Mouse (Mus musculus): Measurements from ENCODE around the gene Fam189a2.

The Fam189a2 gene

GRCm38 (mm10) chr19:24024667-24025066, 6.2 kb downstream of the Fam189a2 start:
- DNase-seq, result no peak

DNA sequence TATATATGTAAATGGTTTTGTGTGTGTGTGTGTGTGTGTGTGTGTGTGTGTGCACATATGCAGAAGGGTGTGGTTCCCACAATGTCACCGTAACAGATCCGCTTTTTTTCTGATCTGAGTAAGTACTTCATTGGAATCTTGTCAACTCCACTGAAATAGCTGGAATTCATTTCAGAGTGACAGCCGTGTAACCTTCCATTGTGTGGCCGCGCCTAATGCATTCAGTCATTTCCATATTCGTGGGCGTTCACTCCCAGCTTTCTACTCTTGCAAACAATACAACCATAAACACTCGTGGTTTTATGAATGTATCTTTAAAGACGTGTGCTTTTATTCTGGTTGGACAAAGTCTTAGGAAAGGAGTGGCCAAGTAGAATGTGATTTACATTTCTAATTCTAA, 6.7 kb downstream of the Fam189a2 start:
- no peak for DNase-seq

DNA sequence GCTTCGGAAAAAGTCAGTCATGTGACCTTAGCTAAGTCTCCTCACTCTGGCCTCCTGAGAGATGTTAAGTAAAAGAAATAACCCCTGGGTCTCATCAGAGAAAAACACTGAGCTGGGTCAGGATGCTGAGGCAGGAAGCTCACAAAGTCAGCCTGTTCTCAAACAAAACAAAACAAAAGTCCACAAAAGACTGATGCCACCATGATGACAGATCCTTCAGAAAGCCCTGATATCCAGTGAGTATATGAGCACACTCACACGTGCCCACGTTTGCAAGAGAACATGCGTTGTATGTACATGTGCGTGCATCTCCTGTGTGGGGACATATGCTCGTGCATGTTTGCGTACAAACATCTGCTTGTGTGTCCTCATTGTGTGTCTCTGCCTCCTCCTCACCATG, 7.5 kb downstream of the Fam189a2 start:
- DNase-seq, result no peak

DNA sequence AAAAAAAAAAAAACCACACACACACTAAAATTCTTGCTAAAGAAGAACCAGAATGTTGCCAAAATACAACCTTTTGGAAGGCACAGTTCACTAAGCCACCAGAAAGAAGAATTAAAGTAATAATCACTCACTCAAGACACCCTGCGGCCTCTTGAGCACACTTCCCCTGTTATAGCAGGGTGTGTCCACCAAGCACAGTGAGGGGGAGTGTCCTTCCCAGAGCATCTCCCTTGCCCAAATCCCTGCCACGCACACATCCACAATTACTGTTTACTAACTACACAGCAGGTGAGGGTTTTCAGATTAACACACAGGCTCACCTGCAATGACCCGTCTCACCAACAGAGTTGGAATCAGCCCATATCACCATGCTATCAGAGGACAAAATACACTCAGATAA, 8.0 kb downstream of the Fam189a2 start:
- DNase-seq, result no peak

DNA sequence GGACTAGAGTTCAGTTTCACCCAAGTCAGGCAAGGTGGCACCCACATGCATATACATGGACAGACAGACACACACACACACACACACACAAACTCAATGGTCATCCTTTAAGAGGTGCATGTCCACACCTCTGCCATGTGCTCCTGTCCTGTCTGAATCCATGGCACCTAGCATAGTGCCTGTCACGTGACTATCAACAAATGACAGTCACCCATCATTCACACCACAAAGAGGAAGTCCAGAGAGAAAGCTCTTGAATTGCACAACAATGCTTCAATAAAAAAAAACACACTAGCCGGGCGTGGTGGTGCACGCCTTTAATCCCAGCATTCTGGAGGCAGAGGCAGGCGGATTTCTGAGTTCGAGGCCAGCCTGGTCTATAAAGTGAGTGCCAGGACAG, 8.5 kb downstream of the Fam189a2 start:
- DNase-seq, result no peak

DNA sequence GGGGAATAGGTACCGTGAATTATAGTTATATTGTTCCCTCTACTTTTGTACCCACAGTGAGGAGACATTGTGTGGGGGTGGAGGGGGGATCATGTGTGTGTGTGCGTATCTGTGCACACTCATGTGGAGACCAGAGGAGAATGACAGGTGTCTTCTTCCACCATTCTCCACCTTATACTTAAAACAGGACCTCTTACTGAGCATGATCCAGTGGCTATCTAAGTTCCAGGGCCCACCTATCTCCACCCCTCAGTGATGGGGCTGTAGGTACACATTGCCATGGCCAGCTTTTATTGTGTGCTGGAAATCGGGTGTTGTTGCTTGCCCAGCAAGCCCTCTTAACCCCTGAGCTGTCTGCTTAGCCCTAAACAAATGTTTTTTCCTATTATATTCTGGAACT, 10.1 kb downstream of the Fam189a2 start:
- no peak for DNase-seq

DNA sequence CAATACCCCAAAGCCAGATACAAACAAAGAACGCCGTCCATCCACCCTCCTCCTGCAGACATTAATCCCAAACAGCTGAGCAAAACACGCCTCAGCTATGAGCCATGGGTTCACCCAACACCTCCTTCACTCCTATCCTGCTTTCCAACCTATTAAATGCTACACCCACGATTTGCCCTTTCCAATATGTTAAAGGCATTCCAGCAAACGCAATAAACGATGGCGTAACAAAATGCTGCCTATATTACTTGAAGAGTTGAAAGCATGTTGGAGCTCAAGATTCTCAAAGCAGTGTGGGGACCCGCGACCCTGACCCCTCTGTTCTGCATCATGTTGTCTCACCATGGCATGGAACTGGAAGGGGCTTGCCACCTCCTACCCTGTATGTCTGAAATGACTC, 11.2 kb downstream of the Fam189a2 start:
- no peak for DNase-seq

DNA sequence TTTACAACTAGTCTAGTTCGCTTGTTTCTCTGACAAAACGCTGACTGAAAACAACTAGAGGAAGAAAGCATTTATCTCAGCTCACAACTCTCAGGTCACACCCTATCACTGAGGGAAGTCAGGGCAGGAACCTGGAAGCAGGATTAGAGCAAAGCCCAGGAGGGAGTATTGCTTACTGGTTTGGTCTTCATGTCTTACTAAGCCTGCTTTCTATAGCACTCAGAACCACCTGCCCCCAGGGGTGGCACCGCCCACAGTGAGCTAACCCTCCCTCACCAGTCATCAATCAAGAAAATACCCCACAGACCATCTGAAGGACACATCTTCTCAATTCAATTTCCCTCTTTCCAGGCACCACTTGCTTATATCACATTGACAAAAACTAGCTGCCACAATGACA, 12.4 kb downstream of the Fam189a2 start:
- no peak for DNase-seq

GRCm38 (mm10) chr19:24017892-24018291, 12.9 kb downstream of the Fam189a2 start:
- no peak for DNase-seq

DNA sequence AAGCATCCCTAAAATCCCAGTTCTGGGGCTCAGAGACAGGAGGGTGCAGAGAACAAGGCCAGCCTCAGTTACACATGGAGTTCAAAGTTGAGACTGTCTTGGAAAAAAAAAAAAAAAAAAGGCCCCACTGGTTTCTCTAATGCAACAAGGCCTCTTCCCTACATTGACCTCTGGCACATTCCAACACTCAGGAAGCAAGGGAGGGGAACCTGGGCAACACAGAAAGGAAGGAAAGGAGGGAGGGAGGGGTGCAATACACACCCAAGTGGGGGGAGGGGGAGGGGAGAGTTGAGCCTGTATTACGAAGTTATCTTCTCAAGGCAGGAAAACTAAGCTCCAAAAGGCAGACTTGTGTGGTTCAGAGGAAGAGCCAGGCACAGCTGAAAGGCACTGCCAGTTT, 13.4 kb downstream of the Fam189a2 start:
- DNase-seq, result no peak

GRCm38 (mm10) chr19:24016706-24017386, 14.0 kb downstream of the Fam189a2 start:
- peak; percentile 55 to 73 for DNase-seq

GRCm38 (mm10) chr19:24013241-24013640, 17.6 kb downstream of the Fam189a2 start:
- no peak for DNase-seq

DNA sequence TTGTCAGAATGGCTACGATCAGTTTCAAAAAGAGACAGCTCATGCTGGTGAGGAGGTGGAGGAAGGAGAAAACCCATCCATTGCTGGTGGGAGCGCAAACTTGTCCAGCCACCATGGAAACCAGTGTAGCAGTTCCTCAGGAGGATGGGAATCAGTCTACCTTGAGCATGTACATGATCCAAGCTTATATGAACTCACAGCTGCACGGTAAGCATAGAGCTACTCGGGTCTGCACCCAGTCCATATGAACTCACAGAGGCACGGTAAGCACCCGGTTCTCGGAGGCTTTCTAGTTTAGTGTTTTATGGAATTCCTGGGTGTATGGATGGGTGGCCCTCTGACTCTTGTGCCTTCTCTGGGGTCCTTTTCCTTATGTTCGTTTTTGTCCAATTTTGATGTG, 18.3 kb downstream of the Fam189a2 start:
- no peak for DNase-seq

DNA sequence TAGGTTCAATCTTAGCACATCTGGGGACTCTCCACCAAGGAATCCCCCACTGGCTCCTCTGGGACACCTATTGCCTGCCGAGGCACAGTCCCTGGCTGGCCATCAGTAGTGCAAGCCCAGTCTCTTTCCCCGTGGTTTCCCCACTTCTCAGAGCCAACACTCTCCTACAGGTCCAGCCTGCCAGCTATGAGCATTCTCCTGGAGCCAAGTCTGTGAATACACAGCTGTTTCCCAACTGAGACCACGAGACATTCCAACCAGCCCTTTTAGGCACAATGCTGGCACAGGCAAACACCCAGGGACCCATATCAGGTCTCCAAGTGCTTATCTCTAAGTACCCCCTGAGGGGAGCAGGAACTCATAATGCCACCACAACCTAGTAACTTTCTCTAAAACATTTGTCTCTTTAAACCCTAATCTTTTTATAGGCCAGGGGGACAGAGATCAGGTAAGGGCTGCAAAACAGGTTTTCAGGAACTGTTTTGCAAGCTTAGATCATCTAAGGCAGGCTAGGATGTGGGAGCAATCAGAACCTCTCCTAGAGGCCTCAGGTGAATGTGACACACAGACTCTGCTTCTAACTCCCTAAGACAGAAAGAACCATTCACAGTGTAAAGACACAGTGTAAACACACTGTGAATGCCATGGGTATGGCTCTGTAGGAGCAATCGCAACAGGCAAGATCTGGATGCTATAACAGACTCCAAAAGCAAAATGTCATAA, 23.0 kb downstream of the Fam189a2 start:
- DNase-seq, result no peak

GRCm38 (mm10) chr19:24007002-24007637, 23.7 kb downstream of the Fam189a2 start:
- peak in 1 of 2 experiments; percentile 25 for DNase-seq

DNA sequence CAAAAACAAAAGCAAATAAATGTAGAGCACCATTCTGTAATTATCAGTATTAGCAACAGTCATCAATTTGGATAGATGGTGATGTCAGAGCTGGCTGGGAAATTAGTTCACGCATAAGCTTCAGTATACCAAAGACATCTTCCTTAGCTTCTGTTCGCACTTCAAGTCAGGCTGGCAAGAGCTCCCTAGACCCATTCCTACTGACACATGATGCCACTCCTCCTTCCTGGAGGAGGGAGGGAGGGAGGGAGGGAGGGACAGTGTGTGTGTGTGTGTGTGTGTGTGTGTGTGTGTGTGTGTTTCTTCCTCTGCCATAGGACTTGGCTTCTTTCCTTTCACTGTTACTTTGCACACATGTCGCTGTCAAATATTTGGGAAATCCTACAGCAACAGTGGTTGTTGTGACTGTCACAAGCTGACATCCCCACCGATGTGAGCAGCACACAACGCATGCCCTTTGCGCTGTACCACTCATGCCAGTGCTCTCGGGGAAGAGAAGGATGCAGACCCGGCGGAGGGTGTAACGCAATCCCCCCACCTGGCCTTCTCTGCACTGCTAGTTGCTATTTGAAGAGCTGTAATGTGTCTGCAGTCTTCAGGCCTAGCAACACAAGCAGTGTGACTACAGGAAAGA, 34.9 kb downstream of the Fam189a2 start:
- no peak for DNase-seq

DNA sequence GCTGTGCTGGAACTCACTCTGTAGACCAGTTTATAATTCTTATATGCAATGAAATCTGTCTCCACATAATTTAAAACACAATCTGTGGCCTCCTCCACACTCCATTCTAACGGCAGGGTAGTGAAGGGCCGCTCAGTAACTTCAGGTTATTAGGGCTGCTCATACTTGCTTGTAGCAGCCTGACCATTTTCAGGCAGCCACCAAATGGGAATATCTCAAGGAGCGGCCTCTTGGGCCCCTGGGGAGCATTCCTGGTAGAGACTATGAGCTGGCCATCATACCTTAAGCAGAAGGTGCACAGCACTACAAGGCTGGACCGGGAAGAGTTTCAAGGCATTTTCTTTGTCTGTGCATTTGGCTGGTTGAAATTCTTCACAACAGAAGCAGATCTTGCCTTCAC, 42.7 kb downstream of the Fam189a2 start:
- DNase-seq, result no peak

DNA sequence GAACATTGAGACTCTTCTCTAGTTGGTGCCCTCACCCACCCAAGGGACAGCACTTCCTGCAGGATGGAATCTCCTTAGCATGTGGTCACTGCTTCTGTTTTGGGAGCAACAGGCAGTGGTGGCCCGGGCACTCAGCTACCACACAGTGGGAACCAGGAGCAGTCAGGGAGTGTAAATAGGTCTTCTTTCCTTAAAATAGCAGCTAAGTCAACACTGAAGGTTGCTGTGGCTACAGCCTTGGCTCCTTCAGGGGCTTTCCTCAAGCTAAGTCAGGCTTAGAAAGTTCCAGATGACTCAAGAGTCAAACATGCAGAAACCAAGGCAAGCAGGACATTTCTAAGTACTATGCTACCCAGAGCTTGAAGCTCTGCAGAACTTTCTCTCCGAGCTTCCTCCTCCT, 43.5 kb downstream of the Fam189a2 start:
- no peak for DNase-seq

- DNase-seq, result no peak
Measured at GRCm38 (mm10) chr19:23984186-23984585, 46.6 kb downstream of the Fam189a2 start.

GRCm38 (mm10) chr19:23980598-23980997, 50.2 kb downstream of the Fam189a2 start:
- DNase-seq, result no peak

DNA sequence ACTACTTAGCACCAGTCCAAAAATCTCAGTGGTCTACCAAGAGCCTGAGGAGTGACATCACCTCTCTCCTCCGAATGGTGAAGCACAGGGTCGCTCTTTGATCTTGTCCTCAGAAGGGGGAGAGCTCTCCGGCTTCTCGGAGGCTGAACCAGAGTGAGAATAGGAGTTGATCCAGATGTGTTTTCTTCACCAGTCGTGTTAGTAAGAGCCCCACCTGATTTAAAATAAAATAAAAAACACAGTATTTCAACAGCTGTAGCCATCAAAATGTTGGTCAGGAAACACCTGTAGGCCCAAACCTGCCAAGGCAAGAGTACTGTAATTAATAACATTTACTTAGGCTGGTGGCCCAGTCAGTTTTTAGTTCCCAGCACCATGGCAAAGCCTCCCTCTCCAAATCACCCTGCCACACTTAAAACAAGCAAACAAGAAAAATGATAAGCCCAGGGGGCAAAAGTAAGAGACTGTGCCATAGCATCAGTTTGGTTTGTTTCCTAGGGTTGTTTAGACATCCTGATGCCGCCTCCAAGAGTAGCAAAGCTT, 52.8 kb downstream of the Fam189a2 start:
- DNase-seq, result no peak

DNA sequence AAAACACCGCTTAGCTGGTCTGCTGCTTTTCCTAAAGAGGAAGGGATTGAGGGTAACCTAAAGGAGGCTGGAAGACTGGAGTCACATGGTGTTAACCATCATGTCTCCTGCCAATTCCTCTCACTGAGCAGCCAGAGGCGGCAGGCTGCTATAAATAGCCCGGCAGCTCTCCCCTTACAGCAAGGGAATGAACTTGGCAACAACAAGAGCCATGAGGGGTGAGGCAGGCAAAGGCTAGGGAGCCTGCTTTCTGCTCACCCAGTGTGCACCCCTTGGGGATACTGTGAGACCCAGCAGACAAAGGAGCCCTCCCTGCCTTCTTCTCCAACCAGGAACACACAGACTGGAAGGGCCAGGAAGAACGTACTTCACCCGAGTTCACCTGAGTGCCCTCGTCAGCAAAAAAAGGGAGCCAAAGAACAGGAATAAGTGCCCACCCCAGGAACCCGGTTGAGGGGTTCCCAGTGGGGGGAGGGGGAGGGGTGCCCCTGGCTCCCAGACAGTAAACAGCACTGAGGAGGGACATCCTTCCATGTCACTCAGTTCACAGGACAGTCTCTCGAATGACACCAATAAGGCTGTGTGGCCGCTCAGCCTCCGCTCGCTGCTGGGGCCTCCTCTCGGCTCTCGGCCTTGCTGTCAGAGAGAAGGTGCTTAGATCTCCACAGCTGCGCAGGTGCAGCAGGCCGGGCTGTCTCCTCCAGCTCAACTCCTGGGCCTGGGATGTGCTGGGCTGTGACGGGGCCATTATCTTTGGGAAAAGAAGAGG, 57.8 kb downstream of the Fam189a2 start:
- peak; percentile 64 to 65 for DNase-seq

DNA sequence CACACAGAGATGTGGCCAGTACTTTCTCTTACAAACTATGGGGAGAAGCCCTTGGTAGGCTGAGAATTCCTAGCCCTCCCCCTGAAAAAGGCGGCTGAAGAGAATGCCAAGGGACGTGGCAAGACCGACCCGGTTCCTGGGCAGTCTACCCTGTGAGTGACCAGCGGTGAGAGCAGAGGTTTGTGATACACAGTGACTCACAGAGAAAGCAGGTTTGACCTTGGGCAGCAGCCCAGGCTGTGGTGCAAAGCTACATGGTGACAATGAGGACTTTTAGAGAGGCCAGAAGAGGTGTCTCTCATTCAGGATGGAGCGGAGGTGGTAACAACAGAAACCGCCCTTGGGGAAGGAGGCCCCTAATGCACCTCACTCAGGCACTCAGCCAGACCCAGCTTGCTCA, 59.4 kb downstream of the Fam189a2 start:
- DNase-seq, result no peak
